Mouse (Mus musculus) liver, postnatal 0 days (tissue): ENCODE measurements around the gene Cdc14a.

Source experiments
- CTCF ChIP-seq: sonication (generic); IDR thresholded peaks from 2 replicates; pipeline ENCODE4 v1.5.1; 2016; ENCODE audit warnings: antibody characterized with exemption, low read depth
- EP300 ChIP-seq: IDR thresholded peaks from 2 replicates; pipeline ENCODE4 v1.6.1; 2016; ENCODE audit warnings: antibody characterized with exemption, low read depth, mild to moderate bottlenecking

- no peak for TF ChIP-seq CTCF
- TF ChIP-seq EP300, result no peak
These were observed at the start of gene Cdc14a for GRCm38 (mm10) chr3:116423353-116424159.
